29 mouse cellular contexts compared by ENCODE assay signal in genomic region chr6:4532898-4533297, GRCm38 (mm10).
"Had no signal": no experiment of that assay in that cellular context is flagged by ENCODE, and none has a peak within 500 bp of the region (broad histone marks: within the 10 kb centered on the region; RNA-seq: fewer than 3 reads in every experiment).

No protein-coding gene starts in this region.

- DNase-seq: left cerebral cortex, postnatal 4 days; liver; liver, embryonic 13.5 days; liver, postnatal 0 days; lung, adult 18-20 months; lung, adult 2 months; lung, embryonic 14.5 days; lung, postnatal 10 days; lung, postnatal 14 days; lung, postnatal 36 days; lung, postnatal 4 days; midbrain, embryonic 14.5 days had no signal

- H3K27ac ChIP-seq: limb, embryonic 10.5 days; limb, embryonic 12.5 days; limb, embryonic 13.5 days; liver, embryonic 12.5 days; liver, embryonic 13.5 days; liver, embryonic 14.5 days; liver, embryonic 15.5 days; lung, embryonic 15.5 days; macrophage; midbrain, embryonic 10.5 days; midbrain, embryonic 12.5 days; midbrain, embryonic 13.5 days; midbrain, embryonic 15.5 days had no signal

- H3K4me3 ChIP-seq: limb, embryonic 10.5 days; limb, embryonic 12.5 days; limb, embryonic 13.5 days; limb, embryonic 15.5 days; liver, embryonic 12.5 days; liver, embryonic 13.5 days; liver, embryonic 15.5 days; lung, embryonic 15.5 days; megakaryocyte, embryonic 14.5 days; midbrain, embryonic 10.5 days; midbrain, embryonic 12.5 days; midbrain, embryonic 13.5 days; midbrain, embryonic 15.5 days; myocyte had no signal

- ATAC-seq: liver, embryonic 12.5 days; liver, postnatal 0 days; lung, postnatal 0 days; midbrain, embryonic 13.5 days; midbrain, embryonic 15.5 days; midbrain, embryonic 16.5 days had no signal

- H3K4me1 ChIP-seq: limb, embryonic 10.5 days; limb, embryonic 12.5 days; limb, embryonic 13.5 days; limb, embryonic 15.5 days; liver, embryonic 12.5 days; liver, embryonic 13.5 days; liver, embryonic 15.5 days; lung, embryonic 15.5 days; megakaryocyte, embryonic 14.5 days; midbrain, embryonic 10.5 days; midbrain, embryonic 12.5 days; midbrain, embryonic 13.5 days; midbrain, embryonic 15.5 days had no signal

- H3K27me3 ChIP-seq: limb, embryonic 12.5 days; limb, embryonic 13.5 days; limb, embryonic 15.5 days; liver, embryonic 12.5 days; liver, embryonic 13.5 days; liver, embryonic 15.5 days; lung, embryonic 15.5 days; midbrain, embryonic 12.5 days; midbrain, embryonic 13.5 days; midbrain, embryonic 15.5 days had no signal
